Mouse (Mus musculus) limb, embryonic 10.5 days (tissue): ENCODE measurements around the gene Fibcd1. TPM values are rescaled to one million over a fixed set of nuclear protein-coding genes. Genes with fewer than 3 reads are reported as not detected.

ENCODE experiments used
- DNase-seq: peaks from one replicate; pipeline ENCODE4 v3.0.0-alpha.2; 2017; ENCODE audit warnings: low spot score
- H3K27ac ChIP-seq: fragments of 300-500 bp; sonication (generic); 2 replicates; pipeline ENCODE4 v1.5.1; 2016; ENCODE audit warnings: mild to moderate bottlenecking
- H3K27me3 ChIP-seq: fragments of 300-500 bp; sonication (generic); 2 replicates; pipeline ENCODE4 v1.6.1; 2016; ENCODE audit warnings: low read depth, mild to moderate bottlenecking; ENCODE audit not compliant: poor library complexity, severe bottlenecking
- H3K36me3 ChIP-seq: fragments of 300-500 bp; sonication (generic); 2 replicates; pipeline ENCODE4 v1.6.1; 2016; ENCODE audit warnings: mild to moderate bottlenecking, moderate library complexity
- H3K4me1 ChIP-seq: fragments of 300-500 bp; sonication (generic); 2 replicates; pipeline ENCODE4 v1.6.1; 2016
- H3K4me3 ChIP-seq: fragments of 300-500 bp; sonication (generic); 2 replicates; pipeline ENCODE4 v1.5.1; 2016; ENCODE audit warnings: mild to moderate bottlenecking, moderate library complexity
- H3K9me3 ChIP-seq: fragments of 300-500 bp; sonication (generic); replicated peaks from 2 replicates; pipeline ENCODE4 v1.6.1; 2016; ENCODE audit warnings: mild to moderate bottlenecking
- WGBS: fragments of 180-500 bp; shearing (Covaris S2); methylation state at CpG from one replicate; pipeline ENCODE4 v1.1.7; 2016; 5-methylcytosine and 5-hydroxymethylcytosine counted together
- polyA plus RNA-seq: library from polyadenylated mRNA; unstranded; fragments of >200 nt; fragmentation: Nextera tagmentation; extraction: Ambion mirVana; gene quantifications from 2 replicates; pipeline ENCODE4 v1.2.1, GENCODE M21; 2016

The Fibcd1 gene
- polyA plus RNA-seq = 0.04 and 0.13 TPM in 2 replicates

DNA sequence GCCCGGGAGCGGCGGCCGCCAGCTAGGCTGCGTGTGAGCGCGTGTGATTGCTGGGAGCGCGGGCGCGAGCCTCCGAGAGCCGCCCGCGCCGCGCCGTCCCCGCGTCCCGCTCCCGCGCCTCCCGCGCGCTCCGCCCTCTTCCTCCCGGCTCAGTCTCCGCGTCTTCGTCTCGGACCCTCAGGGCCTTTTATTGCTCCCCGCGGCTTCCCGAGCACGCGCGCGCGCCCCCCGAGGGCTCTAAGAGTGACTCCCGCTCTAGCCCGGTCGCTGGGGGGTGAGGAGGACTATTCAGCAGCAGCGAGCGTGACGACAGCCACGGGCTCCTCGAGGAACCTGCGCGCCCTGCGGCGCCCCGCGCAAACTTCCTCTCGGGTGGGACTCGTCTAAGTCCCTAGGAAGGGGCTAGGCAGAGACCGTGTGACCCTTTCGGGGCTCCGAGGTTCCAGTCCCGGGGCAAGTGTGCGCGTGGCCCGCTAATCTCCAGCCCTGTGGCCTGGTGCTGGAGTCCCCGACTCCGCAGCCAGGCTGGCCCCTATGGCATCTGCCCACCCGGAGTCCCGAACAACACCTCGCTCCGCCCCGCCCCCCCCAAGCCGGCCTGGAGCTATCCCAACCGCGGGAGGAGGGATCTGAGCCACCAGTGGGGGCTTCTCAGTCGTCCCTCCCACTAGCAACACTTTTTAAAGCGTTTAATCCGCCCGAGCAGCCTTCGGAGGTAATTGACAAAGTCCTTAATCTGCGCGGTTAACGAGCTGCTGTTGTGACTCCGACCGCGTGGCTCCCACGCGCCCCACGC, at the start of gene Fibcd1:
TSS of gene Fibcd1 (minus strand) at position 110 of the 796 bp plus-strand sequence.
- Histone ChIP-seq H3K36me3 (no peaks in the 10 kb centered on the region), H3K9me3 (no peaks in the 10 kb centered on the region), H3K4me1 (peaks cover 39% of the 10 kb centered on the region), H3K27me3 (peaks cover 69% of the 10 kb centered on the region), H3K4me3 (peak within 1 kb of the TSS; percentile 68), H3K27ac (peak within 1 kb of the TSS; percentile 74)
- under 1% methylated on average over 88 of the region's 88 CpGs for WGBS
- DNase-seq = peak; percentile 61

DNA sequence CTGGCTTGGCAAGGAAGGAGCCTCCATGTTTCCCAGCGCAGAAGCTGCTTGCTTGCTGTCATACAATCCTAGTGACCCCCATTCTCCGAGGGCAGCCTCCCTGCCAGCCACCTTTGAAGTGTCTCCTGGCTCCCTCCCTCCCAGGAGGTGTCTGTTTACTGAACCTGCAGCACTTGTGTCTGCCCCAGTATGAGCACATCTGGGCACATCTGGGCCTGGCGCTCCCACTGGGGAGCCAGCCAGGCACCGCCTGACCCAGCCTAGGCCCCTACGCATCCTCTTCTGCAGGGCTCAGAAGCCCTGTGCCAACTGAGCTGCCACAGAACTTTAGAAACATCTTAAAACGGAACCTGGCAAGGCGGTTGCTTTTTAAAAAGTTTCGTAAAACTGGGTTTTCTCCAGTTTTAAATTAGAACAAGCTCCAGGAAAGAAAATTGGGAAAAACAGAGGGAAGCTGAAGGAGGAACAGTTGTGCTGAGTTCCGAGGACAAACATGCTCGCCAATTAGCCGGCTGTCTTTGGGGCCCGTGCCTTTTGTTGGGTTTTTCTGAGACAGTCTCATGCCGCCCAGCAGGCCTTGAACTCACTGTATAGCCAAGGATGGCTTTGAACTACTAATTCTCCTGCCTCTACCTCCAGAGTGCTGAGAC, 48.5 kb upstream of the Fibcd1 start:
- peaks cover 12% of the 10 kb centered on the region for H3K27me3 ChIP-seq
- WGBS = 46% methylated on average over 13 of the region's 13 CpGs
- H3K27ac ChIP-seq = peak overlapping the region; percentile 74
- peak; percentile 45 for DNase-seq
- no peak overlapping the region for H3K4me3 ChIP-seq
- H3K36me3 ChIP-seq = no peaks in the 10 kb centered on the region
- H3K4me1 ChIP-seq = peaks cover 57% of the 10 kb centered on the region
- H3K9me3 ChIP-seq = no peaks in the 10 kb centered on the region

DNA sequence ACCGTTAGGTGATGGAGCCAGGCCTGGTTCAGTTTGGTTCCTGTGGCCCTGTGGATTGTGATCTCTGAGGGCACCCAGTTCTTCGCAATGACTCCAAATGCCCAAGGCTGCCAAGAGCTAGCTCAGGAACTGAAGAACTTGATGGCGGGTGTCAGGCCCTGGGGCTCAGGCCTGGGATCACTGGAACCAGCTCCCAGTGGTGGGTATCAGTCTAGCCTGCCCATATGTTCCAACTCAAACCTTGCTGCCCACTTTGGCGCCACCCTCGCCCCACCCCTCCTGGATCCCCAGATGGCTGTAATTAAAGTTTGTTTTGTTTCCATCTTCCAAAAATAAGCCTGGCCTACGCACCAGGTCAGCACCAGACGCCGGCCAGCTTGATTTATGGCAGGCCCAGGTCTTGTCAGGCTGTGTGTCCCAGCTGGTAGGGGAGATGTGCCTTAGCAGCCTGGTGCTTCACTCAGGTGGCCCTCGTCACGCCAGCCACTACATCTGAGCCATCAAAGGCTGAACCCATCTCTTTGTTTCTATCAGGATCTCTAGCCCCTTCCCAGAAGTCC, 47.4 kb upstream of the Fibcd1 start:
- H3K27me3 ChIP-seq = peaks cover 24% of the 10 kb centered on the region
- no peaks in the 10 kb centered on the region for H3K9me3 ChIP-seq
- peak overlapping the region; percentile 74 for H3K27ac ChIP-seq
- 42% methylated on average over 10 of the region's 10 CpGs for WGBS
- no peak for DNase-seq
- H3K4me3 ChIP-seq = no peak overlapping the region; the same call in 1 of the 2 replicates
- peaks cover 61% of the 10 kb centered on the region for H3K4me1 ChIP-seq
- no peaks in the 10 kb centered on the region for H3K36me3 ChIP-seq

DNA sequence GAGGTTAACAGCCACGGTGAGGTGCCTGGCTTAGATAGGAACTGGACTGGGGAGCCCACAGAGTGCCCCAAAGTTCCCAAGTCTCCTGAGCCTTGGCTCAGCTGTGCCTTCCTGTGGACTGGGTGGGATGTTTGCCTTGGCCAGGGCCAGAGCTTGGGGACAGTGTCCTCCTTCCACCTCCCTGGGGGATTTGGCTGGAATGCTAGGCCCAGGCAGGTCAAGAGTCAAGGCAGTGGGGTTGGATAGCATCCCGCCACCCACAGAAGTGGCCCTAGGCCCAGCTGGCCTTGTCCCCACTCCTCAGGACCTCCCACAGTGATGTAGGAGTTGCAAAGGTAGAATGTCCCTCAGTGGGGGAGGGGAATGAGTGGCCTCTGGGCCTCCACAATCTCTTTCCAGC, 45.4 kb upstream of the Fibcd1 start:
- no peak for DNase-seq
- Histone ChIP-seq H3K4me3 (no peak overlapping the region), H3K36me3 (no peaks in the 10 kb centered on the region), H3K27ac (peak overlapping the region; percentile 26; the same call in 1 of the 2 replicates), H3K27me3 (peaks cover 44% of the 10 kb centered on the region), H3K9me3 (no peaks in the 10 kb centered on the region), H3K4me1 (peaks cover 71% of the 10 kb centered on the region)
- 91% methylated on average over 2 of the region's 2 CpGs for WGBS

DNA sequence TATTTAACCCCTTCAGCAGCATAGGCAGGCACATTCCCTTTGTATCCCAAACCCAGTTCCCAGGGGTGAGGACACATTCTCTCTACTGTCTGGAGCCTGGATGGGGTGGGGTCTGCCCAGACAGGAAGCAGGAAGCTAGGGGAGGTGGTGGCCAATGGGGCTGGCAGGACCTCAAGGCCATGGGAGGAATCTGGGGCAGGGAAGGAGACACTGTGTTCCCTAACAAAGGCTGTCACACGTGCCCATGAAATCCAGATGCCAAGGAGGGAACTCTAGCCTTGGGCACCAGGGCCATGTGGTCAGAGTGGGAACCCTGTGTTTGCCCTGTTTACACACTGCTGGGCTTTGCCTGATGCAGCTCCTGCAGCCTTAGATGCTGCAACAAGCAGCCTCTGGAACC, 43.1 kb upstream of the Fibcd1 start:
- WGBS = 64% methylated on average over 1 of the region's 1 CpGs
- Histone ChIP-seq H3K27ac (no peak overlapping the region), H3K4me3 (no peak overlapping the region), H3K4me1 (peaks cover 53% of the 10 kb centered on the region), H3K36me3 (no peaks in the 10 kb centered on the region), H3K9me3 (no peaks in the 10 kb centered on the region), H3K27me3 (peaks cover 67% of the 10 kb centered on the region)
- no peak for DNase-seq

DNA sequence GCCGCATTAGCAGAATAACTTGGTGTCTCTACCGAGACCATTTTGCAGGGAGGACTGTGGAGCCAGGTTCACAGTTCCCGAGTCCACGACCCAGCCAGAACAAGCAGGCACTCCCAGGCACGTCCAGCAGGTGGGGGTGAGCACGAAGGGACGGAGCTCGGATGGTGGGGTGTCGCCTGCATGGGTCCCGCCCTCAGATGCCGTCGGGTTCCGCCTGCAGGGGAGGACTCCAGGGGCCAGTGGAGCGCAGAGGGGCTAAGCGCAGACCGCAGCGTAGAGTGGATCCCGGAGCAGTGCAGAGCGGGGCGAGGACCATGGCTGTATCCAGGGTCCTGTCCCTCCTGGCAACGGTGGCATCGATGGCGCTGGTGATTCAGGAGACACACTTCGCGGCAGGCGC, 41.2 kb upstream of the Fibcd1 start, which contains the start of gene Lamc3:
TSS of gene Lamc3 (plus strand) at position 262 of the 400 bp plus-strand sequence.
- H3K9me3 ChIP-seq = no peaks in the 10 kb centered on the region
- peak; percentile 73 for DNase-seq
- H3K4me3 ChIP-seq = peak within 1 kb of the TSS; percentile 42
- no peaks in the 10 kb centered on the region for H3K36me3 ChIP-seq
- 8% methylated on average over 26 of the region's 26 CpGs for WGBS
- H3K27ac ChIP-seq = no peak within 1 kb of the TSS
- peaks cover 35% of the 10 kb centered on the region for H3K4me1 ChIP-seq
- peaks cover 86% of the 10 kb centered on the region for H3K27me3 ChIP-seq

DNA sequence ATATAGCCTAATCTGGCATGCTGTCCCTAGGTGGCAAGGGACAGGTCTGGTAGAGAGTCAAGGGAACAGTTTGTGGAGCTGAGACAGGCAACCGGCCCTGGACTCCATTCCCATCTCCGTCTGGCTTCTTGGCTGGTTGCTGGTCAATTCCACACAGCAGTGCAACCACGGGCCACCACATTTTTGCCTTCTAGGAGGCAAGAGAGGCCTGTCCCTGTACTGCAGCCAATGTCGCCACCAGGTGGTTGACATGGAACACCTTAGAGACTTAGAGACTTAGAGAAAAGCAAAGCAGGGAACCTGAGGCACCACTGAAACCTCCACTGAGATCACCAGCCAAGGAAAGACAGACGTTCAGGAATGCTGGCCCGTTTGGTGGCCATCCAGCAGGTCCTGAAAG, 39.0 kb upstream of the Fibcd1 start:
- WGBS = 27% methylated on average over 6 of the region's 6 CpGs
- H3K27me3 ChIP-seq = peaks cover 99% of the 10 kb centered on the region
- peak; percentile 61 for DNase-seq

DNA sequence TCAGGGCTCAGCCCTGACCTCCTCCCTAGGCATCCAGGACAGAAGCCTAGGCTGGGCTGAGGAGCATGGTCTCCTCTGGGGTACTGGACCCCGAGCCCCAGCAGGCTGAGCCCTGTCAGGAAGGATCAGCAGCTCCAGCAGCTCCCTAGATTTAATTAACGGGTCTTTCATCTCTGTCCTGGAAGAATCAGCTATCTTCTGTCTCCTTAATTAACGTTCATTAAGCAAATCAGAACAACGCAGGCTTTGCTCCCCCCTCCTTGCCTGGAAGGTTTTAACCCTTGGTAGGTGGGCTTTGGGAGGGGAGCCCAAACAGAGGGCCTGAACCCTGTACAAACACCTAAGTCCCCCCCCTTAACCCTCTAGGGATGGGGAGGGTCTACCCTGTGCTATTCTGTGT, 37.3 kb upstream of the Fibcd1 start:
- no peak overlapping the region for H3K27ac ChIP-seq
- peaks cover 99% of the 10 kb centered on the region for H3K27me3 ChIP-seq
- no peak for DNase-seq
- H3K9me3 ChIP-seq = no peaks in the 10 kb centered on the region
- H3K36me3 ChIP-seq = no peaks in the 10 kb centered on the region
- peaks cover 18% of the 10 kb centered on the region for H3K4me1 ChIP-seq
- no peak overlapping the region for H3K4me3 ChIP-seq
- WGBS = 23% methylated on average over 4 of the region's 4 CpGs

More for the DNA sequence above, 39.0 kb upstream of the Fibcd1 start:
- Histone ChIP-seq H3K27ac (no peak overlapping the region), H3K36me3 (no peaks in the 10 kb centered on the region), H3K4me1 (peaks cover 24% of the 10 kb centered on the region), H3K4me3 (no peak overlapping the region), H3K9me3 (no peaks in the 10 kb centered on the region)

DNA sequence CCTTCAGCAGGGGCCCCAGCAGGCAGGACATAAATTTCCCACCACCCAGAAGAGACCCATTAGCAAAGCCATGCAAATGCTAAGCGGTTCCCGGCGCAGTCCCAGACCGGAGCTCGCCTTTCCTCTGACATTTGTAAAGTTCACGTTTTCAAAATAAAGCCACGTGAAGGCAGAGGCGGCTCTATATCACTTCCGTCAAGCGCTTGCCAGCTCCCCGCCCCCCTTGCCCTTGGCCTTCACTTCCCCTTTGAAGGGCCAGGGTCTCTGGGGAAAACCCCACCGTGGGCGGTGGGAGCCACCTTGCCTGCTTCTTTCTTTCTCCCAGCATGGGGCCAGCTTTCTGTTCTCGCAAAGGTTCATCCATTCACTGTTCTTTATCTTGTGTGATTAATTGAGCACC, 35.1 kb upstream of the Fibcd1 start:
- DNase-seq = no peak
- 4% methylated on average over 14 of the region's 14 CpGs for WGBS
- peaks cover 97% of the 10 kb centered on the region for H3K27me3 ChIP-seq
- H3K4me1 ChIP-seq = peaks cover 10% of the 10 kb centered on the region
- H3K9me3 ChIP-seq = no peaks in the 10 kb centered on the region
- H3K36me3 ChIP-seq = no peaks in the 10 kb centered on the region
- H3K27ac ChIP-seq = no peak overlapping the region
- no peak overlapping the region for H3K4me3 ChIP-seq

DNA sequence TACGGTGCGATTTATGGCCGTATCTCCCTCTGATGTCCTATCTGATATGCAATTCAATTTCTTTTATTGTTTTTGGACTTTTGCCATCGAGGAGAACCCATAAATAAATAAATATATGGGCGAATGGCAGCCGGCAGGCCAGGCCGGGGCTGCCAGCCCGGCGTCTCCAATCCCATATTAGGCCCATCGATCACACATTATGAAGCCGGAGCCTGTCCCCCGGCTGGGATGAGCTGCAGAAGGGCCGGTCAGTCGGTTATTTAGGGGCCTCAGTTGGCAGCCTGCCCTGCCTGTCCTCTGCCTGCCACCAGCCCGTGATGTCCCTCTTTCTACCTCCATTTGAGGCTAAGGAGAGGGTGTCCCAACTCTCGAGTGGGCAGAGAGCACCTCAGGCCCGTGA, 32.8 kb upstream of the Fibcd1 start:
- no peak for DNase-seq
- 83% methylated on average over 17 of the region's 17 CpGs for WGBS
- Histone ChIP-seq H3K9me3 (no peaks in the 10 kb centered on the region), H3K4me1 (peaks cover 10% of the 10 kb centered on the region), H3K27ac (no peak overlapping the region), H3K27me3 (peaks cover 93% of the 10 kb centered on the region), H3K36me3 (no peaks in the 10 kb centered on the region), H3K4me3 (no peak overlapping the region)

DNA sequence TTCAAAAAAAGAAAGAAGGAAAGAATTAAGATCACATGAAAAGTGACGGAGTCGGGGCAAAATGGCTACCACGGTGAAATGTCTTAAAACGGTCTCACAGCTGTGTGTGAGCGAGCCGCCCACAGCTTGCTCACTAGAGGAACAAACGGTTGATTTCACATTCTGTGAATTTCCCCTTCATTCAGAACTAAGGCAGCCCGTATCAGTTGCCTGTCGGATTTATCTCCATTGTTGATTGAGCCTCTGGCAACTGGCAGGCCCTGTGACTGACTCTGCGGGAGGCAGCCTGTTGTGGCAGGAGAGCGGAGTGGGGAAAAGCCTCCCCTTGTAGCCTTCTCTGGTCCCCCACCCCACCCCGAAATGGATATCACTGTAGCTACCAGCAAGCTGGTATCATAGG, 30.6 kb upstream of the Fibcd1 start:
- no peaks in the 10 kb centered on the region for H3K36me3 ChIP-seq
- no peak for DNase-seq
- no peaks in the 10 kb centered on the region for H3K9me3 ChIP-seq
- no peak overlapping the region for H3K4me3 ChIP-seq
- H3K4me1 ChIP-seq = peaks cover 10% of the 10 kb centered on the region
- WGBS = 37% methylated on average over 12 of the region's 12 CpGs
- H3K27ac ChIP-seq = no peak overlapping the region
- peaks cover 71% of the 10 kb centered on the region for H3K27me3 ChIP-seq

DNA sequence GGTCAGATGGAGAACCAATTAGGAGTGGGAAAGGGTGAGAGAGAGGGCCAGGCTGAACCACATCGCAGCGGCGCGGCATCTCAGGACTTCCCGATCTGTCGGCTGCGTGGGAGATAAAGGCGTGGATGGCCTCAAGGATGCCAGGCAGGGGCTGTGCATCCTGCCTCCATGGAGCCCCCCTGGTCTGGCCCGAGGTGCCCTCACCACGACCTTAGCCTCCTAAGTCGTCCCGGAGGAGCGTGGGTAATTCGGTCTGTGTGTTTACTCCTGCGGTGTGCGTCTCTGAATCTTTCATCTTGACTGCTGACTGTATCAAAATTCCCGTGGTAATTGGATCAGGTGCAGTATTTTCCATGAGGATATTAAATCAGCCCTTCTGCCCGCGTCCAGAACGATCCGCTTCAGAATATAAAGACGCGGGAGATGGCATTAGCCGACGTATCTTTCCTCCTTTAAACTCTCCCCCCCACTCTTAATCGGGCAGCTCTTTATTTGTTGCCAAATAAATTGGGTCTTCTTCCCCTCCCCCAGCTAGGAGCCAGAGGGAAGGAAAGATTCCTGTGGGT, 28.6 kb upstream of the Fibcd1 start:
- no peak for DNase-seq
- WGBS = 84% methylated on average over 26 of the region's 26 CpGs
- Histone ChIP-seq H3K4me1 (0 out of 2 replicates have a peak, but pooled peaks cover 3% of the 10 kb centered on the region), H3K27ac (no peak overlapping the region), H3K36me3 (no peaks in the 10 kb centered on the region), H3K27me3 (peaks cover 51% of the 10 kb centered on the region), H3K4me3 (no peak overlapping the region), H3K9me3 (no peaks in the 10 kb centered on the region)

DNA sequence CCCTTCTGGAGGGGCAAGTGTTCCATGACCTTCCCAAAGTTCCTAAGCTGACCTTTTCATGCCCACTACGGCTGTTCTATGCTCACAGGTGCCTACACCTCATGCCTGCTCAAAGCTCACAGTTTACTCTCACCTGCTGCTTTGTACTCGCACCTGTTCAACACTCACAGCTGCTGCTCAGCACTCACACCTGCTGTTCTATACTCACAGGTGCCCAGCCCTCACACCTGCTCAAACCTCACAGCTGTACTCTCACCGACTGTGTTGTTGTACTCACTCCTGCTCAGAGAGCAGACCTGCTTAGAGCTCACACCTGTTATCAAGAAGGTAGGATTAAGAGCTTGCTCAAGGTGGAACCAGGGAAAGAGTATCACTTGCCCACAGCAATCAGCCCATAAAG, 24.9 kb upstream of the Fibcd1 start:
- WGBS = 76% methylated on average over 3 of the region's 3 CpGs
- Histone ChIP-seq H3K9me3 (no peaks in the 10 kb centered on the region), H3K4me1 (peaks cover 18% of the 10 kb centered on the region), H3K36me3 (no peaks in the 10 kb centered on the region), H3K4me3 (no peak overlapping the region), H3K27ac (no peak overlapping the region), H3K27me3 (peaks cover 17% of the 10 kb centered on the region)
- no peak for DNase-seq
